Mouse (Mus musculus) testis, adult 2 months (tissue): ENCODE measurements at regions not wholly inside any gene's neighbourhood (a gene's known extent, or its start where the extent isn't known, plus 50 kb on each side); places are given as distances from the start of the nearest gene placed in this dataset.

Experiments used
- CTCF ChIP-seq: fragments of 200-500 bp; IDR thresholded peaks from 2 replicates; pipeline ENCODE4 v1.5.1; 2012; ENCODE audit warnings: low read depth, mild to moderate bottlenecking, inconsistent platforms, low read length, moderate library complexity; ENCODE audit not compliant: control insufficient read depth, insufficient read depth, insufficient replicate concordance
- POLR2A ChIP-seq: fragments of 200-500 bp; IDR thresholded peaks from 2 replicates; pipeline ENCODE4 v1.6.1; 2012; ENCODE audit warnings: low read depth, mild to moderate bottlenecking, inconsistent platforms, low read length, moderate library complexity; ENCODE audit not compliant: control insufficient read depth

- TF ChIP-seq CTCF, result no peak
- no peak for TF ChIP-seq POLR2A
Observed at GRCm38 (mm10) chr13:90335741-90336037, 246.3 kb upstream of the Xrcc4 start.
